Mouse (Mus musculus): ENCODE results near the gene Dph5.

DNA sequence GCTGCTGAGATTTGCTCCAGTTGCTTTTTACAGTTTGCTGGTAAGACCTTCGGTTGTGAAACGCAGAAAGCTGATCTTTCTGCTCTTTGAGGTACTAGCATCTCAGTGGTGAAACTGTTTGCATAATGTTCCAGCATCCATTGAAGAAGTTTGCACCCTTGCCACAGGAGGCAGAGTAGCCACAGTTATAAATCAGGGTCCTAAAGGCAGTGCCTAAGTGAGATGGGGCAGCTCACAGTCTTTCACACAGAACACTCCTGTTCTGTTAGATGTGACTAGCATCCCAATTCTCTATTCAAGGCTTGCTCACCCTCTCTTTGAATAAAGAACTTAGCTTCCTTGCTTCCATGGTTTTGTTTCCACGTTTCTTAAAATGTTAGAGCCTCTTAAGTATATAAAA, 17.4 kb downstream of the Dph5 start:
- TF ChIP-seq CTCF (IDR thresholded peaks at IDR 0.05; ENCODE audit: low read depth) (no peak), EP300 (IDR thresholded peaks at IDR 0.05; ENCODE audit: low read depth) (no peak)

All from liver, embryonic 14.5 days (tissue).